Mouse (Mus musculus) limb, embryonic 14.5 days (tissue): ENCODE results near the gene 4921517D22Rik. TPM values are rescaled to one million over a fixed set of nuclear protein-coding genes. Genes with fewer than 3 reads are reported as not detected.

Experiments
- ATAC-seq: fragments of 200-750 bp; cut with Nextera tagmentation; 2 replicates; pipeline ENCODE4 v1.8.0; 2017; ENCODE audit warnings: low read depth, moderate number of reproducible peaks, moderate TSS enrichment; ENCODE audit not compliant: low FRiP score
- DNase-seq: peaks from one replicate; pipeline ENCODE4 v3.0.0-alpha.2; 2015; ENCODE audit warnings: low spot score
- H3K27ac ChIP-seq: fragments of 300-500 bp; sonication (generic); replicated peaks from 2 replicates; pipeline ENCODE4 v1.5.1; 2014; ENCODE audit warnings: low read depth, mild to moderate bottlenecking, low read length, moderate library complexity, mixed read lengths
- H3K27me3 ChIP-seq: fragments of 300-500 bp; sonication (generic); 2 replicates; pipeline ENCODE4 v1.6.1; 2014; ENCODE audit warnings: low read length, mixed read lengths; ENCODE audit not compliant: control insufficient read depth, insufficient read depth
- H3K36me3 ChIP-seq: fragments of 300-500 bp; sonication (generic); 2 replicates; pipeline ENCODE4 v1.6.1; 2014; ENCODE audit warnings: mild to moderate bottlenecking, low read length, moderate library complexity, mixed read lengths; ENCODE audit not compliant: control insufficient read depth, insufficient read depth
- H3K4me1 ChIP-seq: fragments of 300-500 bp; sonication (generic); 2 replicates; pipeline ENCODE4 v1.6.1; 2014; ENCODE audit warnings: antibody characterized with exemption, low read length, mixed read lengths; ENCODE audit not compliant: control insufficient read depth, insufficient read depth
- H3K4me2 ChIP-seq: fragments of 300-500 bp; sonication (generic); replicated peaks from 2 replicates; pipeline ENCODE4 v1.6.1; 2014; ENCODE audit warnings: low read depth, mild to moderate bottlenecking, low read length, moderate library complexity; ENCODE audit not compliant: severe bottlenecking
- H3K4me3 ChIP-seq: fragments of 300-500 bp; sonication (generic); replicated peaks from 2 replicates; pipeline ENCODE4 v1.5.1; 2014; ENCODE audit warnings: low read length
- H3K9ac ChIP-seq: fragments of 300-500 bp; sonication (generic); 2 replicates; pipeline ENCODE4 v1.6.1; 2014; ENCODE audit warnings: mild to moderate bottlenecking, low read depth, low read length, moderate library complexity; ENCODE audit not compliant: severe bottlenecking
- H3K9me3 ChIP-seq: fragments of 300-500 bp; sonication (generic); 2 replicates; pipeline ENCODE4 v1.6.1; 2016; ENCODE audit warnings: low read length; ENCODE audit not compliant: control insufficient read depth
- POLR2A ChIP-seq: fragments of 200-500 bp; IDR thresholded peaks from 2 replicates; pipeline ENCODE4 v1.8.0; 2012; ENCODE audit warnings: inconsistent platforms, mild to moderate bottlenecking, moderate library complexity, borderline replicate concordance; ENCODE audit not compliant: insufficient read depth, insufficient read length; ENCODE audit errors: extremely low read depth
- WGBS: fragments of 180-500 bp; shearing (Covaris S2); extraction: QIAGEN DNeasy Blood & Tissue Kit; methylation state at CpG from one replicate; pipeline ENCODE4 v1.1.7; 2014; 5-methylcytosine and 5-hydroxymethylcytosine counted together
- polyA plus RNA-seq, 2 experiments: library from polyadenylated mRNA; depleted of rRNA in 1 of 2; stranded (reverse) in 1 of 2; unstranded in 1 of 2; fragments of >200 nt; fragmentation: Nextera tagmentation in 1 of 2; extraction: Ambion mirVana in 1 of 2; gene quantifications; 2 replicates each; pipeline versions ENCODE4 v1.2.1 to v1.2.3; 2012 to 2014

The 4921517D22Rik gene
- polyA plus RNA-seq, 2 experiments, result not detected

DNA sequence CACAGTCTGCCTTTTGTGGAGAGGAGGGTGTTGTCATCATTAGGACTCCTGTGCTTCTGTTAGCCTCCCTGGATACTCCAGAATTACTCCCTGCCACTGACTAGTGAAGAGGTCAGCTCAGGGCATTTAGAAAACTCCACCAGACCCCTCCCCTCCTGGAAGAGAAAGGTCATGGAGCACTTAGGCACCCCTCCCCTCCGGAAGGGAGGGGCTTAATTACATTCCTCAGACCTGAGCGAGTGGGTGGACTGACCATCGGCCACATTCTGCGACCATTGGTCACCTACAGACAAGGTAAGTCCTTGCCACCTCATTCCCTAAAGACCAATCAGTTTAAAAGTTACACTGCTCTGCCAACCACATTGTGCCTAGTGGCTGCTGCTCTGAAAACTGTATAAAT lies 14.6 kb downstream of the 4921517D22Rik start:
- Histone ChIP-seq H3K4me1 (peaks cover 3% of the 10 kb centered on the region), H3K36me3 (no peaks in the 10 kb centered on the region), H3K27me3 (no peaks in the 10 kb centered on the region), H3K9me3 (no peaks in the 10 kb centered on the region), H3K4me3 (no peak overlapping the region), H3K27ac (no peak overlapping the region), H3K9ac (no peak overlapping the region), H3K4me2 (no peak overlapping the region)
- ATAC-seq, result no peak
- 39% methylated on average over 4 of the region's 4 CpGs for WGBS
- TF ChIP-seq POLR2A, result no peak
- no peak for DNase-seq

DNA sequence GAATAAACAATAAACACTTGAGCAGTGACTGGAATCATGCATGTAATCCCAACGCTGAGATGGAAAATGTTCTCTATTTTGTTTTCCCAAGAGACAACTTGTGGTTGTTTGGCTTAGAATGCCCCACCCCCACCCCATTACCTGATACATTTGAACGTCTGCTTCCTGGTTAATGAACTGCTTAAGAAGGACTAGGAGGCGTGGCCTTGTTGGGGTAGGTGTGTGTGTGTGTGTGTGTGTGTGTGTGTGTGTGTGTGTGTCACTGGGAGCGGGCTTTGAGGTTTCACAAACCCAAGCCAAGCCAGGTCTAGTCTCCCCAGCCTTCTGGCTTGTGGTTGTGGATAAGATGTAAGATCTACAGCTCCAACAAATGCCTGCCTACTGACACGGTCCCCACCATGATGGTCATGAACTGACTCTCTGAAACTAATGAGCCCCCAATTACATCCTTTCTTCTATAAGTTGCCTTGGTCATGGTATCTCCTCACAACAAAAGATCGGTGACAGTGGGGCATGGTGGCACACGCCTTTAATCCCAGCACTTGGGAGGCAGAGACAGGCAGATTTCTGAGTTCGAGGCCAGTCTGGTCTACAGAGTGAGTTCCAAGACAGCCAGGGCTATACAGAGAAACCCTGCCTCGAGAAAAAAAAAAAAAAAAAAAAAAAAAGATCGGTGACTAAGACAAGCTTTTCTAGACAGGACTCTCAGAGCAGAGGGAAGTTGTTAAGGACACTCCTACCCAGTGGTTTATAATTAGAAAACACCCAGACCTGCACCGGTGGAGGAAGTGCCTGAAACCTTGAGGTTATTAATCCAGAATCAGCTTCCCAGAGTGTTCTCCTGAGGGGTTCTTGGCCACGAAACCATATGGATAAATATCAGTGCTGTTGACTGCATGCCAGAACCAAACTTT lies 17.3 kb downstream of the 4921517D22Rik start:
- Histone ChIP-seq H3K9me3 (no peaks in the 10 kb centered on the region), H3K27me3 (no peaks in the 10 kb centered on the region), H3K9ac (no peak overlapping the region), H3K27ac (no peak overlapping the region), H3K4me2 (0 out of 2 replicates have a peak overlapping the region, but pooled peaks have one; percentile 51), H3K4me1 (peaks cover 10% of the 10 kb centered on the region), H3K36me3 (no peaks in the 10 kb centered on the region), H3K4me3 (no peak overlapping the region)
- 69% methylated on average over 12 of the region's 12 CpGs for WGBS
- TF ChIP-seq POLR2A, result no peak
- DNase-seq (no peak), ATAC-seq (no peak)

DNA sequence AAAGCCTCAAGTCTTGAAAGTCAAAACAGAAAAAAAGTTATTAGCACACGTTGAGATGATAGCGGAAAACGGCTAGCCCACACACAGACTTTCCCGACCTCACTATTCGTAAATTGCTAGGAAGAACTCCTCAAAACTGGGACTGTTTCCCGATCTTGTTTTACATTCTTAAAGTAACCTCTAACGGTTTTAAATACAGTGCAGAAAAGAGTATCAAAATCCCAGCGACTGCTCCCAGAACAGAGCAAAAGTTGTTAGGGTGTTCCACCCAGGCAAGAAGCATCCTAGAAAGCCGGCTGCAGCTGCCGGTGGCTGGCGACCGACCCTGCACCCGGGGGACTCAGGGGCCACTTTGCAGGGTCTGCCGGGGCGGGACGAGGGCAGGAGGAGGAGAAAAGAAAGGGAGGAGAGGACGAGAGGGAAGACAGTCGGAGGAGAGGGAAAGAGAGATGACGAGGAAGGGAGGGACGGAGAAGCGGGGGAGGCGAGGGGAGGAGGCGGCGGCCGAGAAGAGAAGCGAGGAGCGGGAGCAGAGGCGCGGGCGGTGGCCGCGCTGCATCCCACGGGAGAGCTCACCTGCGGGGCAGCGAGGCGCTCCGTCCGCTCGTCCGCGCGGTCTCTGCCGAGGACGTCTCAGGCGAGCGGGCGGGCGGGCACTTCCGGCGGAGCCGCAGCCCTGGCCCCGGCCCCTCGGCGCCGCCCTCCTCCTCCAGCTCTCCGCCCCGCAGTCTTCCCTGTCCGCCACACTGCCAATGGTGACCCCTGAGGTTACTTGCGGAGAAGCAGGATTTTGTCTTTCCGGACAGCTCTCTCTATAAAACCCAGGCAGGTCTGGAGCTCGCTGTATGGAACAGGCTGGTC lies 18.5 kb downstream of the 4921517D22Rik start, which contains the start of gene Golm1:
TSS of gene Golm1 (minus strand) at position 661 of the 861 bp plus-strand sequence.
- DNase-seq (peak; percentile 40), ATAC-seq (peak; percentile 86)
- Histone ChIP-seq H3K27ac (peak within 1 kb of the TSS; percentile 78), H3K36me3 (no peaks in the 10 kb centered on the region), H3K4me1 (peaks cover 10% of the 10 kb centered on the region), H3K27me3 (no peaks in the 10 kb centered on the region), H3K4me3 (peak within 1 kb of the TSS; percentile 66), H3K9me3 (no peaks in the 10 kb centered on the region), H3K9ac (peak within 1 kb of the TSS; percentile 76), H3K4me2 (peak within 1 kb of the TSS; percentile 51)
- 0 out of 2 replicates have a peak, but pooled peaks have one; percentile 28 for TF ChIP-seq POLR2A
- WGBS, result under 1% methylated on average over 35 of the region's 61 CpGs

DNA sequence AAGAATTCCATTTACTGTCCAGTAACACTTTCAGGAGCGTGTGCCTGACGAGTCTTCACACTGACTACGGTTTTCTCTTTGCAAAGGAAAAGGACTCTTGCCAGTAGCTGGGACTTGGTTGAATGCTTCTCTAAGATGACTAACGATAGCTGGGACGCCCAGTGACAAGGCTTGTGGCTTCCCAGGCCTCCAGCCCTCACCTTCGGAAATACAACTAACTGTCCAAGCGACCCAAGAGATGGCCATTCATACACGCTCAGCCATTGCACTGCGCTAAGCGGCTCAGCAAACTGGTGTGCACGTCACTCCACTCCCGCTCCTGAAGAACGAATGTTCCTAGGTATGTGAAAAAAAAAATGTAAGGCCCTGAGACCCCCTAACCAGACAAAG lies 19.2 kb downstream of the 4921517D22Rik start:
- DNase-seq (peak; percentile 31), ATAC-seq (no peak)
- H3K4me3 ChIP-seq, result peak overlapping the region; percentile 66
- peak overlapping the region; percentile 51 for H3K4me2 ChIP-seq
- peak overlapping the region; percentile 76 for H3K9ac ChIP-seq
- no peaks in the 10 kb centered on the region for H3K9me3 ChIP-seq
- peaks cover 10% of the 10 kb centered on the region for H3K4me1 ChIP-seq
- H3K27ac ChIP-seq, result peak overlapping the region; percentile 78; the same call in 1 of the 2 replicates
- H3K27me3 ChIP-seq, result no peaks in the 10 kb centered on the region
- no peaks in the 10 kb centered on the region for H3K36me3 ChIP-seq
- 1% methylated on average over 13 of the region's 13 CpGs for WGBS
- TF ChIP-seq POLR2A, result no peak

DNA sequence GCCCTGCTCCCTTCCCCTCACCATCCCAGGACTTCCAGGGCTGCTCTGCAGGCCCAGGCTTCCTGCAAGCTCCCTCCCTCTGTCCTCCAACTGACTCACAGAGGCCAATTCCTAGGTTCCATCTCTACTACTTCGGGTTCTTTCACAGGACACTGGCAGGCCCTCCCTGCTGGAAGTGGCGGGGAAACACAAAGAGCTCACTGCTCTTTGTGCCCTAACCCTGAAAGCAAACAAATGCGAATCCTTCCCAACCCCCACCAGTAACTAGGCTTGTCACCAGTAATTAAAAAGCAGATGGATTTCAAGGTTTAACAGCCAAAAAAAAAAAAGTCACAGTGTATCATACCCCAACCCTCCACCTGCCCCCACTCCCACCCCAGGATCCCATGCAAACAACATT lies 19.7 kb downstream of the 4921517D22Rik start:
- Histone ChIP-seq H3K4me3 (peak overlapping the region; percentile 66), H3K4me2 (peak overlapping the region; percentile 51), H3K27me3 (no peaks in the 10 kb centered on the region), H3K4me1 (peaks cover 10% of the 10 kb centered on the region), H3K9ac (no peak overlapping the region), H3K36me3 (no peaks in the 10 kb centered on the region), H3K9me3 (no peaks in the 10 kb centered on the region), H3K27ac (no peak overlapping the region)
- no peak for ATAC-seq
- DNase-seq, result no peak
- WGBS, result 18% methylated on average over 3 of the region's 3 CpGs
- TF ChIP-seq POLR2A, result no peak
